ENCODE assay signal across 9 mouse cellular contexts in the genomic region with DNA sequence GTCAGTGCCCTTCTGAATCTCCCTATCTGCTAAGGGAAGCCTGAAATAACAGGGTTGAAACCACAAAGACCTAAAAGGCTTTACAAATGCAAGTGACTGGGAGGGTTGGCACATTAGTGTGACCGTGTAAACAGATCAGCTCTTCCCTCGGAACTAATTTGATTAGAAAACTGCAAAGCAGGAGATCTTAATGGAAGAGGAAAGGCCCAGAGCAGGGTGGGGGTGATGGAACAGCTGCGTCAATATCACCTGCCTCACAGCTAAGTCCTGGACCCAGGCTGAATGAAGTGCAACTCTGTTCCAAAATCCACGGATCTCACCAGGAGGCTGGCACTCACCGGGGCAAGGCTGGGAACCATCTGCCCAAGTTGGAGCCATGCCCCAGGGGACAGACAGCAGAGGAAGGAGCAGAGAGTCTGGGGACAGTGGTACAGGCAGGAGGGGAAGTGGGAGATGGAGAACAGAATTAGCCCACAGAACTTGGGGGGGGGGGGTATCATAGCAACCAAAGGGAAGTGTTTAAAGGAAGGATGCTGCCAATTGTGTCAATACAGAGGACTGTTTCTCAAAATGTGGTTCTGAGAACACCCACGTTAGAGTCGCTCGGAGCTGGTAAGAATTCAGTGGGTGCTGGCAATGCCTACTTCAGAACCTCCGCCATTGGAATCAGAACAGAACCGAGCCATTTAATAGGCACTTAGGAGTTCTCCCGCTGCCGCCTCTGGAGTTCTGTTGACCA. TPM values are rescaled to one million over a fixed set of nuclear protein-coding genes. Genes with fewer than 3 reads are reported as not detected.
DNase-seq lines count a peak whose midpoint lies in the region; TF ChIP-seq lines count a peak whose summit lies in the region.
"Had no signal": no experiment of that assay in that cellular context is flagged by ENCODE, and none has a peak within 500 bp of the region (broad histone marks: within the 10 kb centered on the region; RNA-seq: fewer than 3 reads in every experiment).

No protein-coding gene starts in this region.

- peak; percentile 75 for DNase-seq in layer of hippocampus, adult 11-12 months (ENCODE audit: low spot score)
- no peak for DNase-seq in layer of hippocampus, adult 9-10 months (ENCODE audit: low spot score)
- DNase-seq in frontal cortex, postnatal 36 days (ENCODE audit: low spot score in 2 of 2) = peak; percentile 76 to 79
- DNase-seq in left cerebral cortex, postnatal 4 days = peak; percentile 79
- DNase-seq in telencephalon, adult 2 months (ENCODE audit: low read depth, low spot score) = peak; percentile 90
- no peak for DNase-seq in lung, adult 18-20 months
- no peak for DNase-seq in thymus, adult 2 months
- DNase-seq in heart, postnatal 4 days = no peak

- no peaks in the 10 kb centered on the region for H3K36me3 ChIP-seq in thymus, adult 2 months (ENCODE audit: control insufficient read depth, insufficient read depth, low read length)
- H3K36me3 ChIP-seq: limb, embryonic 13.5 days had no signal

- TF ChIP-seq POLR2A in thymus, adult 2 months (IDR thresholded peaks at IDR 0.05; ENCODE audit: control insufficient read depth, extremely low read depth, insufficient read depth, low read length, poor library complexity) = no peak

- WGBS in thymus, adult 2 months = 54% methylated on average over 12 of the region's 12 CpGs

- H3K27me3 ChIP-seq in thymus, adult 2 months (ENCODE audit: control insufficient read depth, insufficient read depth, low read length) = no peaks in the 10 kb centered on the region
- H3K27me3 ChIP-seq: limb, embryonic 13.5 days had no signal

- H3K4me3 ChIP-seq in thymus, adult 2 months (ENCODE audit: control insufficient read depth, insufficient read depth, low read length) = no peak overlapping the region
- H3K4me3 ChIP-seq: limb, embryonic 13.5 days had no signal

- intact Hi-C loops in left cerebral cortex, postnatal 4 days (cut with DNase I) = no loop called here

- no peak for TF ChIP-seq CTCF in thymus, adult 2 months (IDR thresholded peaks at IDR 0.05; ENCODE audit: borderline replicate concordance, control insufficient read depth, extremely low read depth, insufficient read depth, low read length, poor library complexity)

- H3K4me1 ChIP-seq in thymus, adult 2 months (replicated peaks; ENCODE audit: control insufficient read depth, insufficient read depth, low read length) = no peaks in the 10 kb centered on the region
- H3K4me1 ChIP-seq: limb, embryonic 13.5 days had no signal

- H3K27ac ChIP-seq in thymus, adult 2 months (ENCODE audit: control insufficient read depth, insufficient read depth, low read length) = no peak overlapping the region
- H3K27ac ChIP-seq: limb, embryonic 13.5 days had no signal

RNA-seq across cellular contexts. Expression of a gene that starts 14.4 kb away (rescaled TPM):
- total RNA-seq in left cerebral cortex, postnatal 4 days (2021) = 10 to 100 TPM; 21.8 to 24.2 TPM
- 3.5 and 4.3 TPM in 2 replicates for polyA plus RNA-seq in thymus, adult 2 months (2012; rRNA removed)
- 10 to 100 TPM; 14.4 to 14.9 TPM for total RNA-seq in heart, postnatal 4 days (2021)

RNA-seq across cellular contexts. Expression of a gene that starts 26.0 kb away (rescaled TPM):
- 10 to 100 TPM; 51.8 to 59.0 TPM for total RNA-seq in left cerebral cortex, postnatal 4 days (2021)
- polyA plus RNA-seq in thymus, adult 2 months (2012; rRNA removed) = 0.04 TPM in 1 of 2 replicates, not detected in the other
- total RNA-seq in heart, postnatal 4 days (2021) = under 1 TPM; 0.24 to 0.36 TPM

Comparison
In these comparisons a context has a peak if more than half of its experiments do, and no peak if none do; other contexts are left out.
1. DNase-seq: peak in layer of hippocampus, adult 11-12 months (single experiment), frontal cortex, postnatal 36 days (2 of 2), left cerebral cortex, postnatal 4 days (single experiment) and telencephalon, adult 2 months (single experiment); none in layer of hippocampus, adult 9-10 months (single experiment), lung, adult 18-20 months (0 of 2), thymus, adult 2 months (single experiment) and heart, postnatal 4 days (single experiment).
2. RNA of a gene that starts 26.0 kb away (total RNA-seq): 51.8 to 59.0 TPM in left cerebral cortex, postnatal 4 days; 0.24 to 0.36 TPM in heart, postnatal 4 days; every median in the first group is over 10 times any median in the second.